Mouse (Mus musculus): Measurements from ENCODE around the gene Anapc2.

- no peak for TF ChIP-seq CTCF (conservative IDR thresholded peaks at IDR 0.05 in 1 of 2, IDR thresholded peaks at IDR 0.05 in 1 of 2; ENCODE audit: low read depth in 2 of 2, low read length in 2 of 2)
- no peak for TF ChIP-seq TCF12 (IDR thresholded peaks at IDR 0.05; ENCODE audit: low read depth, low read length)
Observed at GRCm38 (mm10) chr2:25318971-25319773, 46.9 kb downstream of the Anapc2 start, which contains the start of gene Grin1.

All from CH12.LX (cell line).